Mouse (Mus musculus): Measurements from ENCODE around the gene Hes6.

The Hes6 gene

GRCm38 (mm10) chr1:91413898-91414594 lies at the start of gene Hes6:
Gene Hes6 (minus strand): TSS chr1:91414038.
- in situ Hi-C loops (cut with MboI; ENCODE audit: unreplicated experiment in 2 of 2): loop anchor here in 1 of 2 experiments (10.0 kb wide), 1 partner anchor 169 kb away; no protein-coding TSS in a partner anchor

- in situ Hi-C loops (cut with MboI; ENCODE audit: unreplicated experiment in 2 of 2): no loop called here
Observed at GRCm38 (mm10) chr1:91463336-91463995, 49.6 kb upstream of the Hes6 start.

GRCm38 (mm10) chr1:91460564-91460963 lies 46.7 kb upstream of the Hes6 start:
- in situ Hi-C loops (cut with MboI; ENCODE audit: unreplicated experiment in 2 of 2): no loop called here

GRCm38 (mm10) chr1:91460069-91460468 lies 46.2 kb upstream of the Hes6 start:
- in situ Hi-C loops (cut with MboI; ENCODE audit: unreplicated experiment in 2 of 2): no loop called here

GRCm38 (mm10) chr1:91459059-91459809 lies 45.4 kb upstream of the Hes6 start, which contains the start of gene Per2:
Gene Per2 (minus strand): TSS chr1:91459324.
- in situ Hi-C loops (cut with MboI; ENCODE audit: unreplicated experiment in 2 of 2): no loop called here

- in situ Hi-C loops (cut with MboI; ENCODE audit: unreplicated experiment in 2 of 2): no loop called here
Observed at GRCm38 (mm10) chr1:91458223-91458861, 44.5 kb upstream of the Hes6 start.

- in situ Hi-C loops (cut with MboI; ENCODE audit: unreplicated experiment in 2 of 2): no loop called here
Observed at GRCm38 (mm10) chr1:91457698-91458097, 43.9 kb upstream of the Hes6 start.

- in situ Hi-C loops (cut with MboI; ENCODE audit: unreplicated experiment in 2 of 2): no loop called here
Observed at GRCm38 (mm10) chr1:91457116-91457515, 43.3 kb upstream of the Hes6 start.

GRCm38 (mm10) chr1:91456301-91456801 lies 42.5 kb upstream of the Hes6 start:
- in situ Hi-C loops (cut with MboI; ENCODE audit: unreplicated experiment in 2 of 2): no loop called here

- in situ Hi-C loops (cut with MboI; ENCODE audit: unreplicated experiment in 2 of 2): no loop called here
Observed at GRCm38 (mm10) chr1:91455661-91456161, 41.9 kb upstream of the Hes6 start.

GRCm38 (mm10) chr1:91454927-91455326 lies 41.1 kb upstream of the Hes6 start:
- in situ Hi-C loops (cut with MboI; ENCODE audit: unreplicated experiment in 2 of 2): no loop called here

- in situ Hi-C loops (cut with MboI; ENCODE audit: unreplicated experiment in 2 of 2): no loop called here
Observed at GRCm38 (mm10) chr1:91454366-91454765, 40.5 kb upstream of the Hes6 start.

GRCm38 (mm10) chr1:91453932-91454331 lies 40.1 kb upstream of the Hes6 start:
- in situ Hi-C loops (cut with MboI; ENCODE audit: unreplicated experiment in 2 of 2): no loop called here

GRCm38 (mm10) chr1:91451547-91452084 lies 37.8 kb upstream of the Hes6 start:
- in situ Hi-C loops (cut with MboI; ENCODE audit: unreplicated experiment in 2 of 2): no loop called here

- in situ Hi-C loops (cut with MboI; ENCODE audit: unreplicated experiment in 2 of 2): no loop called here
Observed at GRCm38 (mm10) chr1:91450851-91451250, 37.0 kb upstream of the Hes6 start.

- in situ Hi-C loops (cut with MboI; ENCODE audit: unreplicated experiment in 2 of 2): no loop called here
Observed at GRCm38 (mm10) chr1:91448688-91449087, 34.9 kb upstream of the Hes6 start.

- in situ Hi-C loops (cut with MboI; ENCODE audit: unreplicated experiment in 2 of 2): no loop called here
Observed at GRCm38 (mm10) chr1:91446511-91446910, 32.7 kb upstream of the Hes6 start.

GRCm38 (mm10) chr1:91446060-91446459 lies 32.2 kb upstream of the Hes6 start:
- in situ Hi-C loops (cut with MboI; ENCODE audit: unreplicated experiment in 2 of 2): no loop called here

GRCm38 (mm10) chr1:91444841-91445830 lies 31.3 kb upstream of the Hes6 start:
- in situ Hi-C loops (cut with MboI; ENCODE audit: unreplicated experiment in 2 of 2): no loop called here

Measured in v-Abl transformed pro-B cells (cell line).